Mouse (Mus musculus) kidney, embryonic 16.5 days (tissue): ENCODE measurements around the gene Cdca5. TPM values are rescaled to one million over a fixed set of nuclear protein-coding genes. Genes with fewer than 3 reads are reported as not detected.
"Not testable (repeated sequence)": the region's sequence is repeated elsewhere in the genome, so short reads cannot be mapped to it uniquely, and the experiment has no call there.

Experiments used
- ATAC-seq: fragments of 200-750 bp; cut with Nextera tagmentation; 2 replicates; pipeline ENCODE4 v1.8.0; 2017; ENCODE audit warnings: moderate TSS enrichment; ENCODE audit not compliant: low FRiP score, low TSS enrichment
- H3K27ac ChIP-seq: fragments of 300-500 bp; sonication (generic); 2 replicates; pipeline ENCODE4 v1.5.1; 2014; ENCODE audit warnings: low read length
- H3K27me3 ChIP-seq: fragments of 300-500 bp; sonication (generic); 2 replicates; pipeline ENCODE4 v1.6.1; 2014; ENCODE audit warnings: low read length, control low read depth, mixed read lengths; ENCODE audit not compliant: insufficient read depth
- H3K36me3 ChIP-seq: fragments of 300-500 bp; sonication (generic); 2 replicates; pipeline ENCODE4 v1.6.1; 2014; ENCODE audit warnings: low read length, control low read depth, mixed read lengths; ENCODE audit not compliant: insufficient read depth
- H3K4me1 ChIP-seq: fragments of 300-500 bp; sonication (generic); 2 replicates; pipeline ENCODE4 v1.6.1; 2014; ENCODE audit warnings: low read length, control low read depth, mixed read lengths; ENCODE audit not compliant: insufficient read depth
- H3K4me2 ChIP-seq: fragments of 300-500 bp; sonication (generic); replicated peaks from 2 replicates; pipeline ENCODE4 v1.6.1; 2014; ENCODE audit warnings: low read depth, low read length
- H3K4me3 ChIP-seq: fragments of 300-500 bp; sonication (generic); 2 replicates; pipeline ENCODE4 v1.5.1; 2014; ENCODE audit warnings: mild to moderate bottlenecking, low read length
- H3K9ac ChIP-seq: fragments of 300-500 bp; sonication (generic); replicated peaks from 2 replicates; pipeline ENCODE4 v1.6.1; 2014; ENCODE audit warnings: low read length
- H3K9me3 ChIP-seq: fragments of 300-500 bp; sonication (generic); 2 replicates; pipeline ENCODE4 v1.6.1; 2016; ENCODE audit warnings: low read length, control low read depth
- whole genome bisulfite sequencing: fragments of 180-500 bp; shearing (Covaris S2); extraction: QIAGEN DNeasy Blood & Tissue Kit; methylation state at CpG from one replicate; pipeline ENCODE4 v1.1.7; 2014; 5-methylcytosine and 5-hydroxymethylcytosine counted together
- polyA plus RNA-seq: library from polyadenylated mRNA; unstranded; fragments of >200 nt; fragmentation: Nextera tagmentation; extraction: Ambion mirVana; gene quantifications from 2 replicates; pipeline ENCODE4 v1.2.1, GENCODE M21; 2015

Gene Cdca5
- 43.6 and 45.2 TPM in 2 replicates for polyA plus RNA-seq

DNA sequence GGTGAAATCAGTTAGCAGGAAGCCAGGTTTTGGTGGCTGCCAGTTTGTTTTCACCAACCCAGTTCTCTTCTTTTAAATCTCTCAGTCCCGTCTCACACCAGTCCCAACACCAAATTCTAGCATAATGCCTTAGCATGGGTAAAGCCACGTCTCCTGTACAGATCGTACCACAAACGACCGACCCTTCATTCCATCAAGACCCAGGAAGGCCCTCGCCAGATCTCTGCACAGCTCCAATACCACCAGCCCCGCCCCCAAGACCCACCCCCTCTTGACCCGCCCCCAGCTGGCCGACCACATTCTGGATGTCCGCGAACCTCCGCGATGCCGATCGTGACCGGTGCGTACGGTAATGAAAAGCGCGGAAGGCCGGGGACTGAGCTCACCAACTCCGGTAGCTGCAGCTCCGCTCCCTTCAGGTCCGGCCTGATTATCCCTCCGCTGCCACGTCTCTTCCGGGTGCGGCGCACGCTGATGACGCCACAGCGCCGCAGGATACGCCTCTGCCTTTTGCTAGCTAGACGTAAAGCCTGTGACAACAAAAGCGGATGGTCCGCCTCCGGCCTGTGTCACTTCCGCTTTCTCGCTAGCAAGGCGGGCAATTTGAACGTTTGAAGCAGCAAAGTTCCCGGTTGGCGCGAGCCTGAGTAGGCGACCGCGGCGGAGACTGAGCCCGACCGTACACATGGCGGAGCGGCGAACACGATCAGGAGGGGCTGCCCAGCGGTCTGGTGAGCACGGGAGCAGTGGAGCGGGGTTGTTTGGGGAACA, at the start of gene Cdca5, which contains the start of gene Zfpl1:
Gene Cdca5, plus strand, starts transcription at position 506 of the 771 bp plus-strand sequence.
Gene Zfpl1, minus strand, starts transcription at position 479 of the 771 bp plus-strand sequence.
- no peaks in the 10 kb centered on the region for H3K9me3 ChIP-seq
- H3K4me2 ChIP-seq = peak within 1 kb of the TSS; percentile 91
- H3K9ac ChIP-seq = peak within 1 kb of the TSS; percentile 80
- H3K27ac ChIP-seq = peak within 1 kb of the TSS; percentile 65
- peak; percentile 93 for ATAC-seq
- no peaks in the 10 kb centered on the region for H3K27me3 ChIP-seq
- peak within 1 kb of the TSS; percentile 85 for H3K4me3 ChIP-seq
- peaks cover 15% of the 10 kb centered on the region for H3K4me1 ChIP-seq
- peaks cover 23% of the 10 kb centered on the region for H3K36me3 ChIP-seq
- WGBS = under 1% methylated on average over 58 of the region's 58 CpGs

DNA sequence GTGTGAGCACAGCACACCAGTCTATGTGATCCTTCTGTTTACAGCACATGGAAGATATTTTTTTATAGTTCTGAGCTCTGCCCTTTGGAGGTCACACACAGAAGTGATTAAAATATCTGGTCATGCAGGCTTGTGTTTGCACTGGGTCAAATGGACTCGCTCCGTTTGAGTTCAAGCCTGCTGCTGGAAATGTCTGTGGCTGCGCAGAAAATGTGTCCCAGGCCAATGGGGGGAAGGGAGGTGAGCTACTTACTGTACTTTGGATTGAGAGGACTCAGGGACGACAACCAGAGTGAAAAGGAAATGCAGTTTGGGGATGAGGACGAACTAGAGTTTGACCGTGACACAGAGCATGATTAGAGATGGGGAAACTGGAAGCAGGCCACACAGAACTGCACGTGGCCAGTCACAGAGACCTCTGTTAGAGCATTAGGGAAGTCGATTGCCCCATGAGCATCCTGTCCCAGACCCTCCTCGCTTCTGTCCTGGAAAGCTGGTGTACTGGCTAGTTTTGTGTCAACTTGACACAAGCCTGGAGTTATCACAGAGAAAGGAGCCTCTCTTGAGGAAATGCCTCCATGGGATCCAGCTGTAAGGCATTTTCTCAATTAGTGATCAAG, 48.7 kb upstream of the Cdca5 start:
- Histone ChIP-seq H3K4me1 (no peaks in the 10 kb centered on the region), H3K27me3 (no peaks in the 10 kb centered on the region), H3K36me3 (no peaks in the 10 kb centered on the region), H3K4me2 (no peak overlapping the region), H3K4me3 (no peak overlapping the region), H3K9ac (no peak overlapping the region), H3K27ac (no peak overlapping the region), H3K9me3 (no peaks in the 10 kb centered on the region)
- no peak for ATAC-seq
- WGBS = 74% methylated on average over 9 of the region's 9 CpGs

- Histone ChIP-seq H3K4me2 (no peak overlapping the region), H3K4me3 (no peak overlapping the region), H3K27me3 (no peaks in the 10 kb centered on the region), H3K4me1 (peaks cover 11% of the 10 kb centered on the region; the same call in 1 of the 2 replicates), H3K9ac (no peak overlapping the region), H3K27ac (no peak overlapping the region), H3K9me3 (no peaks in the 10 kb centered on the region), H3K36me3 (no peaks in the 10 kb centered on the region)
- no peak for ATAC-seq
Measured at GRCm38 (mm10) chr19:6037695-6038094, 47.1 kb upstream of the Cdca5 start.

DNA sequence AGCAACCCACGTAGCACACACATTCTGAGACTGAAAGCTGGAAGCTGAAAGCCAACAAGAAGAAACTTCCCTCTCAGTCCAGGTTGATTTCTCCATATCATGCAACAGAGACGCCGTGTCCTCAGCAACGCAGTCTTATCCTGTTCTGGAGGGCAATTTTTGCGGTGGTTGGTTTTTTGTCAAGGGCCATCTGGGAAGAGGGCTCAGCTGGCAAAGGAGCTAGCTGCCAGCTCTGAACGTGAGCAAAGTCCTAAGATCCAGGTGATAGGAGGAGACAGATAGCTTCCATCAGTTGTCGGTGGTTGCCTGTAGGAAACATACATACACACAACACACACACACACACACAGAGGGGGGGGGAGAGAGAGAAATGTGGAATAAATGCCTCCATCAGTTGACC, 46.5 kb upstream of the Cdca5 start:
- peaks cover 11% of the 10 kb centered on the region; the same call in 1 of the 2 replicates for H3K4me1 ChIP-seq
- H3K9me3 ChIP-seq = no peaks in the 10 kb centered on the region
- no peak for ATAC-seq
- H3K27me3 ChIP-seq = no peaks in the 10 kb centered on the region
- H3K4me3 ChIP-seq = no peak overlapping the region
- 78% methylated on average over 7 of the region's 7 CpGs for WGBS
- H3K9ac ChIP-seq = no peak overlapping the region
- no peak overlapping the region for H3K4me2 ChIP-seq
- no peaks in the 10 kb centered on the region for H3K36me3 ChIP-seq
- no peak overlapping the region for H3K27ac ChIP-seq

DNA sequence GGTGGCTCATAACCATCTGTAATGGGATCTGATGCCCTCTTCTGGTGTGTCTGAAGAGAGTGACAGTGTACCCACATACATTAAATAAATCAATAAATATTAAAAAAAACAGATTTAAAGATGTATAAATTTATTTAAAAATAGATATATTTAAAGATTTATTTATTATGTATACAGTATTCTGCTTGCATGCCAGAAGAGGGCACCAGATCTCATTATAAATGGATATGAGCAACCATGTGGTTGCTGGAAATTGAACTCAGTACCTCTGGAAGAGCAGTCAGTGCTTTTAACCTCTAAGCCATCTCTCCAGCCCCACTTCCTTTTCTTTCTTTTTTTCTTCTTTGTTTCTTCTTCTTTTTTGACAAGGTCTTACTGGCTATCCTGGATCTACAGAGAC, 44.8 kb upstream of the Cdca5 start:
- Histone ChIP-seq H3K36me3 (no peaks in the 10 kb centered on the region), H3K27me3 (no peaks in the 10 kb centered on the region), H3K4me3 (no peak overlapping the region), H3K9ac (no peak overlapping the region), H3K4me1 (peaks cover 11% of the 10 kb centered on the region), H3K27ac (no peak overlapping the region), H3K4me2 (no peak overlapping the region), H3K9me3 (no peaks in the 10 kb centered on the region)
- no peak for ATAC-seq

DNA sequence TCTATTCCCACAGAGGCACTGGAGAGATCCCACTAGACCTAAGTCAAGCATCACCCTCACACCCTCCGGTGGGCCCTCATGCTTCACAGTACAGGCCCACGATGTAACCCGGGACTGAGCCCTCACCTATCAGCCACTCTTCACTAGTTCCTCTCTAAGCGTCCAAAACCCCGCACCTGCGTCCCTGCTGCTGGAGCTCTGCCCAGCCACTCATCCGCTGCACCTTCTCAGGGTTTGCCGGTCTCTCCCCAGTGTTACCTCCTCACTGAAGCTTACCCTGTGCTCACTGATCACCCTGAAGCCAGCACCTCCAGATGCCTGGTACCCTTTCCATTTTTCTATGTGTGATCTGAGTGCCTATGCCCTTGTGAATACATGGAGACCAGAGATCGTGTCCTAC, 42.5 kb upstream of the Cdca5 start:
- Histone ChIP-seq H3K4me2 (no peak overlapping the region), H3K4me3 (no peak overlapping the region), H3K9ac (no peak overlapping the region), H3K27ac (peak overlapping the region; percentile 29; the same call in 1 of the 2 replicates), H3K27me3 (no peaks in the 10 kb centered on the region), H3K4me1 (peaks cover 19% of the 10 kb centered on the region), H3K36me3 (no peaks in the 10 kb centered on the region), H3K9me3 (no peaks in the 10 kb centered on the region)
- ATAC-seq = no peak
- 72% methylated on average over 9 of the region's 9 CpGs for WGBS

- H3K4me3 ChIP-seq, H3K9me3 ChIP-seq, H3K9ac ChIP-seq, H3K27ac ChIP-seq, ATAC-seq, H3K27me3 ChIP-seq, H3K4me2 ChIP-seq: not testable (repeated sequence)
- WGBS = 58% methylated on average over 4 of the region's 4 CpGs
- Histone ChIP-seq H3K36me3 (peaks cover 12% of the 10 kb centered on the region), H3K4me1 (peaks cover 27% of the 10 kb centered on the region)
Measured at GRCm38 (mm10) chr19:6044102-6044501, 40.7 kb upstream of the Cdca5 start.

GRCm38 (mm10) chr19:6045366-6046293, 39.2 kb upstream of the Cdca5 start:
- peak overlapping the region; percentile 98 for H3K27ac ChIP-seq
- H3K4me2 ChIP-seq = peak overlapping the region; percentile 71
- peak overlapping the region; percentile 77 for H3K4me3 ChIP-seq
- peak overlapping the region; percentile 86 for H3K9ac ChIP-seq
- peaks cover 27% of the 10 kb centered on the region for H3K36me3 ChIP-seq
- H3K4me1 ChIP-seq = peaks cover 27% of the 10 kb centered on the region
- WGBS = 13% methylated on average over 20 of the region's 20 CpGs
- peak; percentile 32 for ATAC-seq
- H3K27me3 ChIP-seq = no peaks in the 10 kb centered on the region
- H3K9me3 ChIP-seq = no peaks in the 10 kb centered on the region

GRCm38 (mm10) chr19:6046294-6047153, 38.3 kb upstream of the Cdca5 start, which contains the start of gene Syvn1:
Syvn1 (plus strand) TSS chr19:6046576.
- Histone ChIP-seq H3K27ac (peak within 1 kb of the TSS; percentile 98), H3K4me1 (peaks cover 25% of the 10 kb centered on the region), H3K9me3 (no peaks in the 10 kb centered on the region), H3K9ac (peak within 1 kb of the TSS; percentile 86), H3K4me2 (peak within 1 kb of the TSS; percentile 71), H3K4me3 (peak within 1 kb of the TSS; percentile 77), H3K27me3 (no peaks in the 10 kb centered on the region), H3K36me3 (peaks cover 36% of the 10 kb centered on the region)
- 0% methylated on average over 65 of the region's 65 CpGs for WGBS
- ATAC-seq = peak; percentile 90
